ENCODE assay signal across 46 mouse cellular contexts in genomic region chr2:36868160-36868559, GRCm38 (mm10). TPM values are rescaled to one million over a fixed set of nuclear protein-coding genes. Genes with fewer than 3 reads are reported as not detected.
"Had no signal": no experiment of that assay in that cellular context is flagged by ENCODE, and none has a peak within 500 bp of the region (broad histone marks: within the 10 kb centered on the region; RNA-seq: fewer than 3 reads in every experiment).

Gene Olfr352, plus strand, starts transcription at chr2:36868460.

- H3K4me1 ChIP-seq: limb, embryonic 10.5 days; limb, embryonic 12.5 days; limb, embryonic 13.5 days; limb, embryonic 15.5 days; liver, embryonic 12.5 days; liver, embryonic 13.5 days; liver, embryonic 15.5 days; lung, embryonic 15.5 days; megakaryocyte, embryonic 14.5 days; midbrain, embryonic 10.5 days; midbrain, embryonic 12.5 days; midbrain, embryonic 13.5 days; midbrain, embryonic 15.5 days; neural tube, embryonic 12.5 days had no signal

- DNase-seq: left cerebral cortex, postnatal 4 days; liver; liver, embryonic 13.5 days; liver, postnatal 0 days; lung, adult 18-20 months; lung, adult 2 months; lung, embryonic 14.5 days; lung, postnatal 10 days; lung, postnatal 14 days; lung, postnatal 36 days; lung, postnatal 4 days; midbrain, embryonic 14.5 days had no signal

- H3K27me3 ChIP-seq: limb, embryonic 12.5 days; limb, embryonic 13.5 days; limb, embryonic 15.5 days; liver, embryonic 12.5 days; liver, embryonic 13.5 days; liver, embryonic 15.5 days; lung, embryonic 15.5 days; megakaryocyte, embryonic 14.5 days; midbrain, embryonic 12.5 days; midbrain, embryonic 13.5 days; midbrain, embryonic 15.5 days; neural tube, embryonic 12.5 days had no signal

- H3K4me3 ChIP-seq: limb, embryonic 10.5 days; limb, embryonic 12.5 days; limb, embryonic 13.5 days; limb, embryonic 15.5 days; liver, embryonic 12.5 days; liver, embryonic 13.5 days; liver, embryonic 15.5 days; lung, embryonic 15.5 days; megakaryocyte, embryonic 14.5 days; midbrain, embryonic 10.5 days; midbrain, embryonic 12.5 days; midbrain, embryonic 13.5 days; midbrain, embryonic 15.5 days; myocyte; neural tube, embryonic 12.5 days had no signal

- ATAC-seq: liver, embryonic 12.5 days; liver, postnatal 0 days; lung, postnatal 0 days; midbrain, embryonic 13.5 days; midbrain, embryonic 15.5 days; midbrain, embryonic 16.5 days had no signal

- H3K36me3 ChIP-seq: limb, embryonic 10.5 days; limb, embryonic 12.5 days; limb, embryonic 13.5 days; limb, embryonic 15.5 days; liver, embryonic 12.5 days; liver, embryonic 13.5 days; liver, embryonic 15.5 days; lung, embryonic 15.5 days; midbrain, embryonic 10.5 days; midbrain, embryonic 12.5 days; midbrain, embryonic 13.5 days; midbrain, embryonic 15.5 days; neural tube, embryonic 12.5 days had no signal

- H3K9me3 ChIP-seq: limb, embryonic 10.5 days; limb, embryonic 15.5 days; liver, embryonic 12.5 days; liver, embryonic 13.5 days; liver, embryonic 15.5 days; lung, embryonic 15.5 days had no signal

- H3K9ac ChIP-seq: limb, embryonic 12.5 days; limb, embryonic 13.5 days; limb, embryonic 15.5 days; liver, embryonic 12.5 days; liver, embryonic 13.5 days; liver, embryonic 14.5 days; liver, embryonic 15.5 days; liver, postnatal 0 days; lung, embryonic 14.5 days; lung, embryonic 15.5 days; midbrain, embryonic 12.5 days; midbrain, embryonic 13.5 days; midbrain, embryonic 15.5 days; neural tube, embryonic 12.5 days had no signal

- H3K4me2 ChIP-seq: limb, embryonic 12.5 days; limb, embryonic 13.5 days; limb, embryonic 15.5 days; liver, embryonic 11.5 days; liver, embryonic 12.5 days; liver, embryonic 13.5 days; liver, embryonic 15.5 days; lung, embryonic 14.5 days; lung, embryonic 15.5 days; midbrain, embryonic 12.5 days; midbrain, embryonic 13.5 days; midbrain, embryonic 15.5 days; neural tube, embryonic 12.5 days had no signal

- H3K27ac ChIP-seq: limb, embryonic 10.5 days; limb, embryonic 12.5 days; limb, embryonic 13.5 days; limb, embryonic 15.5 days; liver, embryonic 12.5 days; liver, embryonic 13.5 days; liver, embryonic 14.5 days; liver, embryonic 15.5 days; lung, embryonic 15.5 days; macrophage; midbrain, embryonic 10.5 days; midbrain, embryonic 12.5 days; midbrain, embryonic 13.5 days; midbrain, embryonic 15.5 days; neural tube, embryonic 12.5 days had no signal

RNA-seq across cellular contexts. Expression of gene Olfr352, which starts in this region (rescaled TPM):
- total RNA-seq: left cerebral cortex, adult 8-10 months; left cerebral cortex, postnatal 10 days; left cerebral cortex, postnatal 14 days; left cerebral cortex, postnatal 25 days; left cerebral cortex, postnatal 36 days; left cerebral cortex, postnatal 4 days; liver, adult 2 months; megakaryocyte progenitor cell, adult 5-6 weeks; megakaryocyte, adult 5-6 weeks; megakaryocyte-erythroid progenitor cell, adult 5-6 weeks; monocyte, adult 5-6 weeks had no signal
- polyA plus RNA-seq: limb, embryonic 10.5 days; limb, embryonic 11.5 days; limb, embryonic 12.5 days; limb, embryonic 13.5 days; limb, embryonic 14.5 days; limb, embryonic 15.5 days; liver, adult 2 months; liver, embryonic 11.5 days; liver, embryonic 12.5 days; liver, embryonic 13.5 days; liver, embryonic 14.5 days; liver, embryonic 15.5 days; liver, embryonic 16.5 days; liver, postnatal 0 days; lung, adult 2 months; lung, embryonic 14.5 days; lung, embryonic 15.5 days; lung, embryonic 16.5 days; lung, postnatal 0 days; macrophage; midbrain, embryonic 10.5 days; midbrain, embryonic 12.5 days; midbrain, embryonic 13.5 days; midbrain, embryonic 14.5 days; midbrain, embryonic 15.5 days; midbrain, embryonic 16.5 days; myocyte; neural tube, embryonic 11.5 days; neural tube, embryonic 12.5 days had no signal
